Mouse (Mus musculus): ENCODE measurements around the gene Polr2i. TPM values are rescaled to one million over a fixed set of nuclear protein-coding genes. Genes with fewer than 3 reads are reported as not detected.
"Not testable (repeated sequence)": the region's sequence is repeated elsewhere in the genome, so short reads cannot be mapped to it uniquely, and the experiment has no call there.

The Polr2i gene
- polyA plus RNA-seq, 1 experiment from 2014 or later, result 155 TPM

- no peak for ATAC-seq (ENCODE audit: insufficient number of reproducible peaks, low FRiP score, low TSS enrichment, low read depth)
- Histone ChIP-seq H3K4me3 (replicated peaks) (peak overlapping the region; percentile 82), H3K27me3 (no peaks in the 10 kb centered on the region), H3K4me2 (replicated peaks) (peak overlapping the region; percentile 79), H3K27ac (replicated peaks) (peak overlapping the region; percentile 98), H3K9ac (peak overlapping the region; percentile 70), H3K36me3 (peaks cover 28% of the 10 kb centered on the region), H3K9me3 (replicated peaks) (no peaks in the 10 kb centered on the region), H3K4me1 (peaks cover 23% of the 10 kb centered on the region)
- 3% methylated on average over 24 of the region's 24 CpGs for WGBS
These were observed 942 bp downstream of the Polr2i start for GRCm38 (mm10) chr7:30232631-30233148.

GRCm38 (mm10) chr7:30233387-30233786, 1.6 kb downstream of the Polr2i start:
- no peak for ATAC-seq (ENCODE audit: insufficient number of reproducible peaks, low FRiP score, low TSS enrichment, low read depth)
- Histone ChIP-seq H3K27ac (replicated peaks) (no peak overlapping the region), H3K27me3 (no peaks in the 10 kb centered on the region), H3K4me2 (replicated peaks) (peak overlapping the region; percentile 79), H3K9ac (no peak overlapping the region), H3K36me3 (peaks cover 22% of the 10 kb centered on the region), H3K4me1 (peaks cover 23% of the 10 kb centered on the region), H3K9me3 (replicated peaks) (no peaks in the 10 kb centered on the region), H3K4me3 (replicated peaks) (peak overlapping the region; percentile 82; the same call in 1 of the 2 replicates)
- WGBS, result 84% methylated on average over 20 of the region's 20 CpGs

- no peak overlapping the region for H3K4me2 ChIP-seq (replicated peaks)
- WGBS, result 91% methylated on average over 15 of the region's 15 CpGs
- no peak for ATAC-seq (ENCODE audit: insufficient number of reproducible peaks, low FRiP score, low TSS enrichment, low read depth)
- no peaks in the 10 kb centered on the region for H3K27me3 ChIP-seq
- H3K4me3 ChIP-seq (replicated peaks), result no peak overlapping the region
- no peaks in the 10 kb centered on the region for H3K9me3 ChIP-seq (replicated peaks)
- H3K4me1 ChIP-seq, result peaks cover 23% of the 10 kb centered on the region
- H3K36me3 ChIP-seq, result peaks cover 17% of the 10 kb centered on the region
- no peak overlapping the region; the same call in 1 of the 2 replicates for H3K9ac ChIP-seq
- no peak overlapping the region for H3K27ac ChIP-seq (replicated peaks)
These were observed 2.6 kb downstream of the Polr2i start for GRCm38 (mm10) chr7:30234276-30234858.

GRCm38 (mm10) chr7:30235091-30235490, 3.3 kb downstream of the Polr2i start:
- Histone ChIP-seq H3K4me1 (peaks cover 23% of the 10 kb centered on the region), H3K9me3 (replicated peaks) (no peaks in the 10 kb centered on the region)
- no peak for ATAC-seq (ENCODE audit: insufficient number of reproducible peaks, low FRiP score, low TSS enrichment, low read depth)

GRCm38 (mm10) chr7:30235625-30236024, 3.9 kb downstream of the Polr2i start, which contains the start of gene Ovol3:
TSS of gene Ovol3 (minus strand) at chr7:30235725.
- no peak within 1 kb of the TSS for H3K27ac ChIP-seq (replicated peaks)
- ATAC-seq (ENCODE audit: insufficient number of reproducible peaks, low FRiP score, low TSS enrichment, low read depth), result no peak
- H3K9me3 ChIP-seq (replicated peaks), result no peaks in the 10 kb centered on the region
- peaks cover 17% of the 10 kb centered on the region for H3K36me3 ChIP-seq
- no peak within 1 kb of the TSS for H3K9ac ChIP-seq
- 83% methylated on average over 4 of the region's 4 CpGs for WGBS
- H3K4me1 ChIP-seq, result peaks cover 20% of the 10 kb centered on the region
- no peak within 1 kb of the TSS for H3K4me3 ChIP-seq (replicated peaks)
- no peaks in the 10 kb centered on the region for H3K27me3 ChIP-seq
- H3K4me2 ChIP-seq (replicated peaks), result no peak within 1 kb of the TSS

More at GRCm38 (mm10) chr7:30235091-30235490, 3.3 kb downstream of the Polr2i start:
- H3K36me3 ChIP-seq, result peaks cover 17% of the 10 kb centered on the region
- H3K4me3 ChIP-seq (replicated peaks), result no peak overlapping the region
- H3K27me3 ChIP-seq, result no peaks in the 10 kb centered on the region
- no peak overlapping the region for H3K27ac ChIP-seq (replicated peaks)
- no peak overlapping the region for H3K9ac ChIP-seq
- no peak overlapping the region for H3K4me2 ChIP-seq (replicated peaks)
- 91% methylated on average over 8 of the region's 8 CpGs for WGBS

GRCm38 (mm10) chr7:30237374-30237773, 5.6 kb downstream of the Polr2i start:
- WGBS, result 69% methylated on average over 3 of the region's 3 CpGs
- not testable (repeated sequence) for H3K27ac ChIP-seq (replicated peaks)
- peaks cover 17% of the 10 kb centered on the region for H3K36me3 ChIP-seq

GRCm38 (mm10) chr7:30251956-30252954, 20.5 kb downstream of the Polr2i start:
- no peaks in the 10 kb centered on the region for H3K9me3 ChIP-seq (replicated peaks)
- H3K4me1 ChIP-seq, result no peaks in the 10 kb centered on the region
- H3K27me3 ChIP-seq, result no peaks in the 10 kb centered on the region
- no peak for ATAC-seq (ENCODE audit: insufficient number of reproducible peaks, low FRiP score, low TSS enrichment, low read depth)
- no peak overlapping the region for H3K27ac ChIP-seq (replicated peaks)
- WGBS, result 74% methylated on average over 12 of the region's 12 CpGs
- 0 out of 2 replicates have a peak, but pooled peaks cover 2% of the 10 kb centered on the region for H3K36me3 ChIP-seq
- no peak overlapping the region for H3K4me3 ChIP-seq (replicated peaks)
- H3K4me2 ChIP-seq (replicated peaks), result no peak overlapping the region
- no peak overlapping the region for H3K9ac ChIP-seq

More at GRCm38 (mm10) chr7:30237374-30237773, 5.6 kb downstream of the Polr2i start:
- not testable (repeated sequence) for ATAC-seq (ENCODE audit: insufficient number of reproducible peaks, low FRiP score, low TSS enrichment, low read depth); H3K4me3 ChIP-seq (replicated peaks); H3K9me3 ChIP-seq (replicated peaks); H3K4me2 ChIP-seq (replicated peaks); H3K9ac ChIP-seq; H3K27me3 ChIP-seq
- peaks cover 15% of the 10 kb centered on the region for H3K4me1 ChIP-seq

GRCm38 (mm10) chr7:30265041-30265440, 33.3 kb downstream of the Polr2i start:
- WGBS, result 80% methylated on average over 2 of the region's 2 CpGs
- no peaks in the 10 kb centered on the region for H3K27me3 ChIP-seq
- H3K36me3 ChIP-seq, result peaks cover 4% of the 10 kb centered on the region; the same call in 1 of the 2 replicates
- no peak overlapping the region for H3K4me3 ChIP-seq (replicated peaks)
- H3K27ac ChIP-seq (replicated peaks), result no peak overlapping the region
- no peak overlapping the region for H3K4me2 ChIP-seq (replicated peaks)
- no peak overlapping the region for H3K9ac ChIP-seq
- no peaks in the 10 kb centered on the region for H3K9me3 ChIP-seq (replicated peaks)
- ATAC-seq (ENCODE audit: insufficient number of reproducible peaks, low FRiP score, low TSS enrichment, low read depth), result no peak
- H3K4me1 ChIP-seq, result no peaks in the 10 kb centered on the region

- H3K36me3 ChIP-seq, result peaks cover 4% of the 10 kb centered on the region; the same call in 1 of the 2 replicates
- no peak overlapping the region for H3K27ac ChIP-seq (replicated peaks)
- WGBS, result 91% methylated on average over 5 of the region's 5 CpGs
- no peaks in the 10 kb centered on the region for H3K9me3 ChIP-seq (replicated peaks)
- no peak overlapping the region for H3K9ac ChIP-seq
- no peak overlapping the region for H3K4me3 ChIP-seq (replicated peaks)
- H3K4me1 ChIP-seq, result no peaks in the 10 kb centered on the region
- ATAC-seq (ENCODE audit: insufficient number of reproducible peaks, low FRiP score, low TSS enrichment, low read depth), result no peak
- no peak overlapping the region for H3K4me2 ChIP-seq (replicated peaks)
- no peaks in the 10 kb centered on the region for H3K27me3 ChIP-seq
These were observed 33.8 kb downstream of the Polr2i start for GRCm38 (mm10) chr7:30265531-30265930.

GRCm38 (mm10) chr7:30265935-30266334, 34.2 kb downstream of the Polr2i start:
- no peaks in the 10 kb centered on the region for H3K4me1 ChIP-seq
- WGBS, result 91% methylated on average over 7 of the region's 7 CpGs
- no peak overlapping the region for H3K27ac ChIP-seq (replicated peaks)

GRCm38 (mm10) chr7:30266780-30267179, 35.0 kb downstream of the Polr2i start:
- Histone ChIP-seq H3K36me3 (no peaks in the 10 kb centered on the region), H3K4me3 (replicated peaks) (no peak overlapping the region), H3K27me3 (no peaks in the 10 kb centered on the region), H3K4me2 (replicated peaks) (no peak overlapping the region), H3K9ac (no peak overlapping the region), H3K27ac (replicated peaks) (no peak overlapping the region), H3K9me3 (replicated peaks) (no peaks in the 10 kb centered on the region), H3K4me1 (no peaks in the 10 kb centered on the region)
- ATAC-seq (ENCODE audit: insufficient number of reproducible peaks, low FRiP score, low TSS enrichment, low read depth), result no peak
- WGBS, result 85% methylated on average over 3 of the region's 3 CpGs

More at GRCm38 (mm10) chr7:30265935-30266334, 34.2 kb downstream of the Polr2i start:
- ATAC-seq (ENCODE audit: insufficient number of reproducible peaks, low FRiP score, low TSS enrichment, low read depth), result no peak
- Histone ChIP-seq H3K36me3 (peaks cover 4% of the 10 kb centered on the region; the same call in 1 of the 2 replicates), H3K4me2 (replicated peaks) (no peak overlapping the region), H3K4me3 (replicated peaks) (no peak overlapping the region), H3K9me3 (replicated peaks) (no peaks in the 10 kb centered on the region), H3K27me3 (no peaks in the 10 kb centered on the region), H3K9ac (no peak overlapping the region)
